Mouse (Mus musculus): Measurements from ENCODE around the gene Izumo1. TPM values are rescaled to one million over a fixed set of nuclear protein-coding genes. Genes with fewer than 3 reads are reported as not detected.

Izumo1 gene
- not detected for polyA plus RNA-seq (2014; fragmentation: Illumina TruSeq; extraction: RNeasy Lipid Tissue Mini Kit (QIAGEN cat#74804); ENCODE audit: low read depth, low replicate concordance)

DNA sequence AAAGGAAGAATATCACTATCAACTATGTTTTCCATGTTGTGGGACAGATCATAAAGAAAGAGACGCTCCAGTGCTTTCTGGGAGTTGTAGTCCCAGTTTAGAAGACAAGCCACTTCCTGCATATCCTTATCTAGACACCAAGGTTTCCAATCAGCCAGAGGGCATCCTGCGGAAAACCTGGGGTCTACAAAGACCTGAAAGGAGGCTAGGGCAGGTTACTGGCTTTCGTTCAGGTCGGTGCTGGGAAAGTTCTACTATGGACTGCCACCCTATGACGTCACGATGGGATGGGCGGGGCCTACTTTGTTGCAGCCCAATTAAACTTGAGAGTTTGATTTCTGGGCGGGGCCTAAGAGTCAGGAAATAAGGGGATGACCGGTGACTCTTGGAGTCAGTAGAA is at the start of gene Izumo1:
Gene Izumo1, plus strand, starts transcription at position 369 of the 400 bp plus-strand sequence.

GRCm38 (mm10) chr7:45617042-45617695 is 4.4 kb upstream of the Izumo1 start, which contains the start of gene Fut1:
Gene Fut1 (plus strand): TSS chr7:45617289.

DNA sequence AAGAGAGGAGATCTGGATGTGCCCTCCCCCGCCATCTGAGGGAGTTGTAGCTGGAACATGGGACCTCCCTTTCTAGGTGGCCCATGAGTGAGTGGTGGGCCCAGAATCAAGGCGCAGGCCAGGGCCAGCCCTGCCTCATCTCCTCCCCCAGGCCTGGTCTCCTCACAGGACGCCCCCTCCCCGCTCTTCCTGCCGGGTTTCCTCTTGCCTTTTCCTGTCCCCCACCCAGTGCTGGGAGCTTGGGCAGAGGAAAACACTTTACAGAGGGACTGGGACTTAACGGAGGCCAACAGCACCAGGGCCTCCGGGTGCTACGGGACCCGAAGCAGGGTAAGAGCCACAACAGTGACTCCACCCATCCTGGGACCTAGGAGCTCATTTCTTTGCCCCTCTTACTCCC is 5.7 kb downstream of the Izumo1 start, which contains the start of gene Rasip1:
Gene Rasip1, plus strand, starts transcription at position 228 of the 400 bp plus-strand sequence.

GRCm38 (mm10) chr7:45639561-45640027 is 18.0 kb downstream of the Izumo1 start, which contains the start of gene Mamstr:
Gene Mamstr (plus strand): TSS chr7:45639977.

DNA sequence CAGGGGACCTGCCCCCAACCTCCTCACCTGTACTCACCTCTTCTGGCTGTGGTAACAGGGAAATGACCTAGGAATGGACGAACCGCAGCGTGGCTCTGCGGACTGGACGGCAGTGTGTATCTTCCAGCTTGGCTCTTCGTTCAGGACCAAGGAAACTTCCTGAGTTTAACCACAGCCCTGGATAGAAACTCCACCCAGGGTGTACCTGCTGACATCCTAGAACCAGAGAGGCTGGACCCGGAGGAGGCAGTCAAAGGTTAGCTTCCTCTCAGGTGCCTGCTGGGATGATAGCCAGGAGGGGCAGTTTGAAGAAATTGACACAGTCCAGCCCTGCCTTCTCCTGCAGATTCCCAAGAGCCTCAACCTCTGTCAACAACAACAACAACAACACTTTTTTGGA is 44.5 kb downstream of the Izumo1 start, which contains the start of gene Fut2:
Gene Fut2, minus strand, starts transcription at position 234 of the 400 bp plus-strand sequence.

Other genes with a start within 250 kb of the Izumo1 start
- gene Snrnp70, start 226.1 kb upstream of the Izumo1 start, polyA plus RNA-seq (2014; fragmentation: Illumina TruSeq; extraction: RNeasy Lipid Tissue Mini Kit (QIAGEN cat#74804); ENCODE audit: low read depth, low replicate concordance), result 40.0 TPM
- gene Kcna7, start 216.2 kb upstream of the Izumo1 start, polyA plus RNA-seq (2014; fragmentation: Illumina TruSeq; extraction: RNeasy Lipid Tissue Mini Kit (QIAGEN cat#74804); ENCODE audit: low read depth, low replicate concordance), result not detected
- gene Ntf5, start 208.1 kb upstream of the Izumo1 start, polyA plus RNA-seq (2014; fragmentation: Illumina TruSeq; extraction: RNeasy Lipid Tissue Mini Kit (QIAGEN cat#74804); ENCODE audit: low read depth, low replicate concordance), result 0.53 TPM
- gene Lhb, start 201.0 kb upstream of the Izumo1 start, polyA plus RNA-seq (2014; fragmentation: Illumina TruSeq; extraction: RNeasy Lipid Tissue Mini Kit (QIAGEN cat#74804); ENCODE audit: low read depth, low replicate concordance), result not detected
- gene Gys1, start 187.0 kb upstream of the Izumo1 start, polyA plus RNA-seq (2014; fragmentation: Illumina TruSeq; extraction: RNeasy Lipid Tissue Mini Kit (QIAGEN cat#74804); ENCODE audit: low read depth, low replicate concordance), result 5.7 TPM
- gene Ruvbl2, start 183.7 kb upstream of the Izumo1 start, polyA plus RNA-seq (2014; fragmentation: Illumina TruSeq; extraction: RNeasy Lipid Tissue Mini Kit (QIAGEN cat#74804); ENCODE audit: low read depth, low replicate concordance), result 0.36 TPM
- 9.1 TPM for gene Ftl1, start 161.9 kb upstream of the Izumo1 start, polyA plus RNA-seq (2014; fragmentation: Illumina TruSeq; extraction: RNeasy Lipid Tissue Mini Kit (QIAGEN cat#74804); ENCODE audit: low read depth, low replicate concordance)
- gene Bax, start 154.9 kb upstream of the Izumo1 start, polyA plus RNA-seq (2014; fragmentation: Illumina TruSeq; extraction: RNeasy Lipid Tissue Mini Kit (QIAGEN cat#74804); ENCODE audit: low read depth, low replicate concordance), result 0.65 TPM
- not detected for gene Tulp2, start 139.9 kb upstream of the Izumo1 start, polyA plus RNA-seq (2014; fragmentation: Illumina TruSeq; extraction: RNeasy Lipid Tissue Mini Kit (QIAGEN cat#74804); ENCODE audit: low read depth, low replicate concordance)
- not detected for gene Gm45808, start 135.0 kb upstream of the Izumo1 start, polyA plus RNA-seq (2014; fragmentation: Illumina TruSeq; extraction: RNeasy Lipid Tissue Mini Kit (QIAGEN cat#74804); ENCODE audit: low read depth, low replicate concordance)
- 13.6 TPM for gene Dhdh, start 133.0 kb upstream of the Izumo1 start, polyA plus RNA-seq (2014; fragmentation: Illumina TruSeq; extraction: RNeasy Lipid Tissue Mini Kit (QIAGEN cat#74804); ENCODE audit: low read depth, low replicate concordance)
- gene Nucb1, start 111.4 kb upstream of the Izumo1 start, polyA plus RNA-seq (2014; fragmentation: Illumina TruSeq; extraction: RNeasy Lipid Tissue Mini Kit (QIAGEN cat#74804); ENCODE audit: low read depth, low replicate concordance), result 44.8 TPM
- gene Ppp1r15a, start 95.5 kb upstream of the Izumo1 start, polyA plus RNA-seq (2014; fragmentation: Illumina TruSeq; extraction: RNeasy Lipid Tissue Mini Kit (QIAGEN cat#74804); ENCODE audit: low read depth, low replicate concordance), result 0.97 TPM
- not detected for gene Plekha4, start 95.5 kb upstream of the Izumo1 start, polyA plus RNA-seq (2014; fragmentation: Illumina TruSeq; extraction: RNeasy Lipid Tissue Mini Kit (QIAGEN cat#74804); ENCODE audit: low read depth, low replicate concordance)
- gene Hsd17b14, start 66.9 kb upstream of the Izumo1 start, polyA plus RNA-seq (2014; fragmentation: Illumina TruSeq; extraction: RNeasy Lipid Tissue Mini Kit (QIAGEN cat#74804); ENCODE audit: low read depth, low replicate concordance), result 5.9 TPM
- gene Bcat2, start 51.7 kb upstream of the Izumo1 start, polyA plus RNA-seq (2014; fragmentation: Illumina TruSeq; extraction: RNeasy Lipid Tissue Mini Kit (QIAGEN cat#74804); ENCODE audit: low read depth, low replicate concordance), result 3.6 TPM
- gene Fgf21, start 6.3 kb upstream of the Izumo1 start, polyA plus RNA-seq (2014; fragmentation: Illumina TruSeq; extraction: RNeasy Lipid Tissue Mini Kit (QIAGEN cat#74804); ENCODE audit: low read depth, low replicate concordance), result not detected
- gene Fut1, start 4.5 kb upstream of the Izumo1 start, polyA plus RNA-seq (2014; fragmentation: Illumina TruSeq; extraction: RNeasy Lipid Tissue Mini Kit (QIAGEN cat#74804); ENCODE audit: low read depth, low replicate concordance), result 0.16 TPM
- gene Rasip1, start 5.7 kb downstream of the Izumo1 start, polyA plus RNA-seq (2014; fragmentation: Illumina TruSeq; extraction: RNeasy Lipid Tissue Mini Kit (QIAGEN cat#74804); ENCODE audit: low read depth, low replicate concordance), result not detected
- gene Mamstr, start 18.2 kb downstream of the Izumo1 start, polyA plus RNA-seq (2014; fragmentation: Illumina TruSeq; extraction: RNeasy Lipid Tissue Mini Kit (QIAGEN cat#74804); ENCODE audit: low read depth, low replicate concordance), result not detected
- gene Fut2, start 44.6 kb downstream of the Izumo1 start, polyA plus RNA-seq (2014; fragmentation: Illumina TruSeq; extraction: RNeasy Lipid Tissue Mini Kit (QIAGEN cat#74804); ENCODE audit: low read depth, low replicate concordance), result not detected
- not detected for gene Ntn5, start 62.2 kb downstream of the Izumo1 start, polyA plus RNA-seq (2014; fragmentation: Illumina TruSeq; extraction: RNeasy Lipid Tissue Mini Kit (QIAGEN cat#74804); ENCODE audit: low read depth, low replicate concordance)
- not detected for gene Sec1, start 72.6 kb downstream of the Izumo1 start, polyA plus RNA-seq (2014; fragmentation: Illumina TruSeq; extraction: RNeasy Lipid Tissue Mini Kit (QIAGEN cat#74804); ENCODE audit: low read depth, low replicate concordance)
- not detected for gene Car11, start 78.0 kb downstream of the Izumo1 start, polyA plus RNA-seq (2014; fragmentation: Illumina TruSeq; extraction: RNeasy Lipid Tissue Mini Kit (QIAGEN cat#74804); ENCODE audit: low read depth, low replicate concordance)
- 1.5 TPM for gene Dbp, start 83.3 kb downstream of the Izumo1 start, polyA plus RNA-seq (2014; fragmentation: Illumina TruSeq; extraction: RNeasy Lipid Tissue Mini Kit (QIAGEN cat#74804); ENCODE audit: low read depth, low replicate concordance)
- 0.65 TPM for gene Rpl18, start 93.6 kb downstream of the Izumo1 start, polyA plus RNA-seq (2014; fragmentation: Illumina TruSeq; extraction: RNeasy Lipid Tissue Mini Kit (QIAGEN cat#74804); ENCODE audit: low read depth, low replicate concordance)
- 0.32 TPM for gene Sphk2, start 96.2 kb downstream of the Izumo1 start, polyA plus RNA-seq (2014; fragmentation: Illumina TruSeq; extraction: RNeasy Lipid Tissue Mini Kit (QIAGEN cat#74804); ENCODE audit: low read depth, low replicate concordance)
- gene Fam83e, start 99.4 kb downstream of the Izumo1 start, polyA plus RNA-seq (2014; fragmentation: Illumina TruSeq; extraction: RNeasy Lipid Tissue Mini Kit (QIAGEN cat#74804); ENCODE audit: low read depth, low replicate concordance), result not detected
- gene Spaca4, start 104.0 kb downstream of the Izumo1 start, polyA plus RNA-seq (2014; fragmentation: Illumina TruSeq; extraction: RNeasy Lipid Tissue Mini Kit (QIAGEN cat#74804); ENCODE audit: low read depth, low replicate concordance), result not detected
- not detected for gene Lmtk3, start 161.9 kb downstream of the Izumo1 start, polyA plus RNA-seq (2014; fragmentation: Illumina TruSeq; extraction: RNeasy Lipid Tissue Mini Kit (QIAGEN cat#74804); ENCODE audit: low read depth, low replicate concordance)
- not detected for gene Sult2b1, start 162.9 kb downstream of the Izumo1 start, polyA plus RNA-seq (2014; fragmentation: Illumina TruSeq; extraction: RNeasy Lipid Tissue Mini Kit (QIAGEN cat#74804); ENCODE audit: low read depth, low replicate concordance)
- gene Cyth2, start 192.8 kb downstream of the Izumo1 start, polyA plus RNA-seq (2014; fragmentation: Illumina TruSeq; extraction: RNeasy Lipid Tissue Mini Kit (QIAGEN cat#74804); ENCODE audit: low read depth, low replicate concordance), result 10.8 TPM
- gene Kcnj14, start 203.0 kb downstream of the Izumo1 start, polyA plus RNA-seq (2014; fragmentation: Illumina TruSeq; extraction: RNeasy Lipid Tissue Mini Kit (QIAGEN cat#74804); ENCODE audit: low read depth, low replicate concordance), result not detected
- 1.0 TPM for gene Grwd1, start 209.1 kb downstream of the Izumo1 start, polyA plus RNA-seq (2014; fragmentation: Illumina TruSeq; extraction: RNeasy Lipid Tissue Mini Kit (QIAGEN cat#74804); ENCODE audit: low read depth, low replicate concordance)